Mouse (Mus musculus): Measurements from ENCODE around the gene Mlycd. TPM values are rescaled to one million over a fixed set of nuclear protein-coding genes. Genes with fewer than 3 reads are reported as not detected.

Gene Mlycd
- polyA plus RNA-seq, 1 experiment = 23.1 TPM

GRCm38 (mm10) chr8:119424740-119425139 is 30.1 kb downstream of the Mlycd start:
- Histone ChIP-seq H3ac (ENCODE audit: control insufficient read depth, insufficient read length) (no peak overlapping the region), H3K27me3 (ENCODE audit: control insufficient read depth, insufficient read depth, insufficient read length) (no peaks in the 10 kb centered on the region), H3K4me3 (no peak overlapping the region), H3K36me3 (ENCODE audit: control insufficient read depth, insufficient read depth) (no peaks in the 10 kb centered on the region), H3K4me2 (ENCODE audit: low read depth) (no peak overlapping the region), H3K79me2 (ENCODE audit: control insufficient read depth, insufficient read depth) (no peaks in the 10 kb centered on the region)
- no peak for TF ChIP-seq MYOG (IDR thresholded peaks at IDR 0.05; ENCODE audit: control insufficient read depth in 1 of 3, insufficient read depth in 1 of 3, insufficient read length in 2 of 3, low read depth in 2 of 3)
- no peak for TF ChIP-seq USF1 (IDR thresholded peaks at IDR 0.05; ENCODE audit: low read depth)
- peak in 1 of 3 experiments; percentile 23 for TF ChIP-seq MYOD1 (IDR thresholded peaks at IDR 0.05; ENCODE audit: control insufficient read depth in 1 of 3, insufficient read length in 2 of 3, low read depth in 2 of 3)
- TF ChIP-seq TCF12 (IDR thresholded peaks at IDR 0.05; ENCODE audit: insufficient read depth, poor library complexity, severe bottlenecking) = no peak

DNA sequence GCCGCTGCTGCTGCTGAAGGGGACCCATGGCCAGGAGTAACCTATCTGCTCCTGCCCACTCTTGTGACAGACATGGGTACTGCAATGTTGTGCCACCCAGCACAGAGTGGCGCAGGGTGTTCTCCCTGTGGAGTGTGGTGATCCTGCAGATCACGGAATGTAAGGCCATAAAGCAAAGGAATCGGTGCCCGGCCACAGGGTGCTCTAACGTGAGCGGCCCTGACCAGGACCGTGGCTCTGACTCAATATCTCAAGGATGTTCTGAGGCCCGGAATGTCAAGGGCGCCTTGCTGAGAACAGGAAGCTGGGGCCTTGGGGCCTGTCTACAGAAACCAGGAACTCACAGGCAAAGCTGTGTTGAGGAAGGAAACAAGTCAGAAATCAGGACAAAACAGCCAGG is 30.9 kb downstream of the Mlycd start:
- Histone ChIP-seq H3K4me3 (no peak overlapping the region), H3K36me3 (ENCODE audit: control insufficient read depth, insufficient read depth) (no peaks in the 10 kb centered on the region)
- TF ChIP-seq CEBPB (IDR thresholded peaks at IDR 0.05; ENCODE audit: insufficient read depth, poor library complexity, severe bottlenecking) (no peak), POLR2A (IDR thresholded peaks at IDR 0.05; ENCODE audit: insufficient read length, low read depth) (no peak), TCF12 (IDR thresholded peaks at IDR 0.05; ENCODE audit: insufficient read depth, poor library complexity, severe bottlenecking) (no peak), REST (IDR thresholded peaks at IDR 0.05; ENCODE audit: insufficient read depth, insufficient read length) (no peak), USF1 (IDR thresholded peaks at IDR 0.05; ENCODE audit: low read depth) (no peak), MYOD1 (IDR thresholded peaks at IDR 0.05; ENCODE audit: control insufficient read depth in 1 of 3, insufficient read length in 2 of 3, low read depth in 2 of 3) (no peak), E2F4 (IDR thresholded peaks at IDR 0.05; ENCODE audit: insufficient read depth) (no peak), POLR2AphosphoS2 (IDR thresholded peaks at IDR 0.05; ENCODE audit: insufficient read length, low read depth) (no peak), MAX (IDR thresholded peaks at IDR 0.05; ENCODE audit: low read depth) (no peak), TCF3 (IDR thresholded peaks at IDR 0.05; ENCODE audit: insufficient read length, low read depth) (no peak), SRF (IDR thresholded peaks at IDR 0.05; ENCODE audit: control insufficient read depth, insufficient read length, low read depth) (no peak), MYOG (IDR thresholded peaks at IDR 0.05; ENCODE audit: control insufficient read depth in 1 of 3, insufficient read depth in 1 of 3, insufficient read length in 2 of 3, low read depth in 2 of 3) (no peak)

GRCm38 (mm10) chr8:119426069-119426735 is 31.5 kb downstream of the Mlycd start:
- no peaks in the 10 kb centered on the region for H3K79me2 ChIP-seq (ENCODE audit: control insufficient read depth, insufficient read depth)
- no peaks in the 10 kb centered on the region for H3K27me3 ChIP-seq (ENCODE audit: control insufficient read depth, insufficient read depth, insufficient read length)
- H3K4me2 ChIP-seq (ENCODE audit: low read depth) = no peak overlapping the region
- H3K4me3 ChIP-seq = no peak overlapping the region
- no peaks in the 10 kb centered on the region for H3K36me3 ChIP-seq (ENCODE audit: control insufficient read depth, insufficient read depth)
- TF ChIP-seq USF1 (IDR thresholded peaks at IDR 0.05; ENCODE audit: low read depth) = no peak
- peak in 1 of 3 experiments; percentile 47 for TF ChIP-seq MYOD1 (IDR thresholded peaks at IDR 0.05; ENCODE audit: control insufficient read depth in 1 of 3, insufficient read length in 2 of 3, low read depth in 2 of 3)
- no peak overlapping the region for H3ac ChIP-seq (ENCODE audit: control insufficient read depth, insufficient read length)

More for the DNA sequence above, 30.9 kb downstream of the Mlycd start:
- H3ac ChIP-seq (ENCODE audit: control insufficient read depth, insufficient read length) = no peak overlapping the region
- H3K79me2 ChIP-seq (ENCODE audit: control insufficient read depth, insufficient read depth) = no peaks in the 10 kb centered on the region
- no peak overlapping the region for H3K4me2 ChIP-seq (ENCODE audit: low read depth)
- no peaks in the 10 kb centered on the region for H3K27me3 ChIP-seq (ENCODE audit: control insufficient read depth, insufficient read depth, insufficient read length)

GRCm38 (mm10) chr8:119427634-119428349 is 33.1 kb downstream of the Mlycd start:
- Histone ChIP-seq H3K4me3 (no peak overlapping the region), H3K79me2 (ENCODE audit: control insufficient read depth, insufficient read depth) (no peaks in the 10 kb centered on the region), H3ac (ENCODE audit: control insufficient read depth, insufficient read length) (no peak overlapping the region), H3K27me3 (ENCODE audit: control insufficient read depth, insufficient read depth, insufficient read length) (no peaks in the 10 kb centered on the region), H3K4me2 (ENCODE audit: low read depth) (peak overlapping the region; percentile 48), H3K36me3 (ENCODE audit: control insufficient read depth, insufficient read depth) (no peaks in the 10 kb centered on the region)
- no peak for TF ChIP-seq POLR2AphosphoS2 (IDR thresholded peaks at IDR 0.05; ENCODE audit: insufficient read length, low read depth)
- TF ChIP-seq MYOD1 (IDR thresholded peaks at IDR 0.05; ENCODE audit: control insufficient read depth in 1 of 3, insufficient read length in 2 of 3, low read depth in 2 of 3) = peak in 1 of 3 experiments; percentile 32
- no peak for TF ChIP-seq REST (IDR thresholded peaks at IDR 0.05; ENCODE audit: insufficient read depth, insufficient read length)
- TF ChIP-seq TCF3 (IDR thresholded peaks at IDR 0.05; ENCODE audit: insufficient read length, low read depth) = no peak
- no peak for TF ChIP-seq USF1 (IDR thresholded peaks at IDR 0.05; ENCODE audit: low read depth)
- no peak for TF ChIP-seq SRF (IDR thresholded peaks at IDR 0.05; ENCODE audit: control insufficient read depth, insufficient read length, low read depth)
- TF ChIP-seq E2F4 (IDR thresholded peaks at IDR 0.05; ENCODE audit: insufficient read depth) = no peak

GRCm38 (mm10) chr8:119428350-119428740 is 33.7 kb downstream of the Mlycd start:
- no peaks in the 10 kb centered on the region for H3K27me3 ChIP-seq (ENCODE audit: control insufficient read depth, insufficient read depth, insufficient read length)
- H3K4me3 ChIP-seq = no peak overlapping the region
- no peaks in the 10 kb centered on the region for H3K36me3 ChIP-seq (ENCODE audit: control insufficient read depth, insufficient read depth)
- H3K79me2 ChIP-seq (ENCODE audit: control insufficient read depth, insufficient read depth) = no peaks in the 10 kb centered on the region
- H3K4me2 ChIP-seq (ENCODE audit: low read depth) = peak overlapping the region; percentile 48
- no peak overlapping the region for H3ac ChIP-seq (ENCODE audit: control insufficient read depth, insufficient read length)
- TF ChIP-seq MAX (IDR thresholded peaks at IDR 0.05; ENCODE audit: low read depth) = no peak
- TF ChIP-seq POLR2AphosphoS2 (IDR thresholded peaks at IDR 0.05; ENCODE audit: insufficient read length, low read depth) = no peak
- TF ChIP-seq TCF12 (IDR thresholded peaks at IDR 0.05; ENCODE audit: insufficient read depth, poor library complexity, severe bottlenecking) = no peak
- TF ChIP-seq MYOD1 (IDR thresholded peaks at IDR 0.05; ENCODE audit: control insufficient read depth in 1 of 3, insufficient read length in 2 of 3, low read depth in 2 of 3) = peak in 2 of 3 experiments; percentile 1 to 47
- peak in 1 of 3 experiments; percentile 28 for TF ChIP-seq MYOG (IDR thresholded peaks at IDR 0.05; ENCODE audit: control insufficient read depth in 1 of 3, insufficient read depth in 1 of 3, insufficient read length in 2 of 3, low read depth in 2 of 3)
- TF ChIP-seq TCF3 (IDR thresholded peaks at IDR 0.05; ENCODE audit: insufficient read length, low read depth) = no peak

Measured in myocyte (in vitro differentiated cells).